Mouse (Mus musculus) embryo, embryonic 11.5 days (tissue): ENCODE data around the gene Pabpn1l.

Experiments
- DNase-seq: peaks from one replicate; pipeline ENCODE4 v3.0.0-alpha.2; 2012; ENCODE audit warnings: low read depth, low spot score

Gene Pabpn1l

DNA sequence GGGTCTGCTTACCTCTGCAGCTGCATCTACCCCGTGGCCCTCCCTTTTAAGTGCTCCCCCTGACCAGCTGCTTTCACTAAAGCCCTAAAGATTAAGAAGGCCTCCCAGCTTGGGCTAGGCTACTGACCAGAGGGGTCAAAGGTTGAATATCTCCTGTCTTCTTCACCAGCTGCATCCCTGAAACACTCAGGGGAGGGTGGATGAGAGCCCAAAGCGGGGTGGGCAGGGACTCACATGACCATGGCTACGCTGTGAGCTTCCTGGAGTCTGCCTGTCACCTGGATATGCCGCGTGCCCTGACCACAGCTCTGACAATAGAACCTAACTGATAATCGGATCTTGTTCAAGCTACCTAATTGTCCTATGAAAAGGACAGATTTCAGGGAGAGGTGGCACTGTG lies at the start of gene Pabpn1l:
Gene Pabpn1l (minus strand): TSS at position 13 of the 400 bp plus-strand sequence.
- no peak for DNase-seq

DNA sequence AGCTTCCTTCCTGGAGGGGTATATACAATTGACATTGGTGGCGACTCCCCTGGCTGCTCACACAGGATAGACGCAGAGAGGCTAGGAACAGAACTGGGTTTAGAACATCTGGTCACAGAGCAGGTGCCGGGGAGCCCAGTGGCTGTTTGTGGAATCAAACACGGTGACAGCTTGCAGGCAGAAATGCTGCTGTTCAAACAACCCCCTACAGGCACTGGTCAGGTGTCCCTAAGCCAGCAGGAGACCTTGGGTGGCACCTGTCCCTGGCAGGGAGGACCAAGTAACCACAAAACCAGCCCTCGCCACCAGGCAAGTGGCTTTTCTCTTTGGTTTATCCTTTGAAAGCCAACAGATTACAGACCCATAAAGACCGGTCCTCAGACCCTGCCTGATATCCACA lies 49.4 kb upstream of the Pabpn1l start:
- DNase-seq: no peak

DNA sequence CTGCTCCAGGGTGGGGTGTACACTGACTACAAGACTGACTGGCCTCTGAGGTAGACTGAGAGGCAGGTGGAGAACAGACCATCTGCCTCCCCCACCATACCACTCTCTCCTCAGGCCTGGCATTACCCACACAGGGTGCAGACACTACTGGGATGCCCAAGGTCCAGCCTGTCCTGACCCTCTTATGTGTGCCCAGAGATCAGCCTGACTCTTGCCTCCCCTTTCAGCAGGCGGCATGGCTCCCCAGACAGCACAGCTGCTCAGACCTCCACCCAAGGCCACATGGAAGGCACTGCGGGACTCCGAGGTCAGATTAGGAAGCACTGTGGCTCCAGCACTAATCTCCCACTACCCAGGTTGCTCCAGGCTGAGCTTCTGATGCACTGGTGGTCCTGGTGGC lies 48.2 kb upstream of the Pabpn1l start:
- no peak for DNase-seq

DNA sequence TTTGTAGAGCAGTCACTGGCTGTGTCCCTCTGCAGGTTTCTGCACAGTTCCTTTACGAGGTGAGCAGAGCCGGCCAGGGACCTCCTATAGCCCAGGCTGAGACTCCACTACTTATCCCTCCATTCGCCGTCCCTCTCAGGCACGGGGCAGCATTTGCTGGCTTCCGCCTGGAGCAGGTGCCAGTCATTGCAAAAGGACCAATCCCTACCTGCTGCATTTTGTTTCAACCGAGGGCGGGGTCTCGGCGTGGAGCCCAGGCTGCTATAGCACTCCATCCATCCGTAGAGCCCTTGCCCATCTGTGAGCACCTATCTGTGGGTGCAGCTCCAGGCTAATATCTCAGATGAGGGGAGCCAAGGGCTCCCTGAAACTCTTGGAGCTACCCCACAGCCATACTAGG lies 47.5 kb upstream of the Pabpn1l start:
- no peak for DNase-seq

DNA sequence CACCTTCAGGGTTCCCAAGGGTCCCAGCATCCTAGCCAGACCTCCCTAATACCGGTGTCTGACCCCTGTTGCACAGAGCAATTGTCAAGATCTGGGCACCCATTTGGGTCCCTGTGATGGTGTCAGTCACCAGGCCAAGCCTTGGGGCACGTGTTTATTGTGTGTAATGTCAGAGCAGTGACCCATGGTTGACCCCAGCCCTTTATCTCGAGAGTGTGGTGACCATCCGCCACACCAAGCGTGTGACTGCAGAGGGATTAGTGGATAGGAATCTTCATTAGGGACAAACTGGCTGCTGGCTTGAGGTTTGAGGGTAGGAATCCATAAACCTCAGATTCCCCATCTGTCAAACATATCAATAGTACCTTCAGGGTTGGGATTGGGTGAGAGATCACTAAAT lies 46.8 kb upstream of the Pabpn1l start:
- no peak for DNase-seq

DNA sequence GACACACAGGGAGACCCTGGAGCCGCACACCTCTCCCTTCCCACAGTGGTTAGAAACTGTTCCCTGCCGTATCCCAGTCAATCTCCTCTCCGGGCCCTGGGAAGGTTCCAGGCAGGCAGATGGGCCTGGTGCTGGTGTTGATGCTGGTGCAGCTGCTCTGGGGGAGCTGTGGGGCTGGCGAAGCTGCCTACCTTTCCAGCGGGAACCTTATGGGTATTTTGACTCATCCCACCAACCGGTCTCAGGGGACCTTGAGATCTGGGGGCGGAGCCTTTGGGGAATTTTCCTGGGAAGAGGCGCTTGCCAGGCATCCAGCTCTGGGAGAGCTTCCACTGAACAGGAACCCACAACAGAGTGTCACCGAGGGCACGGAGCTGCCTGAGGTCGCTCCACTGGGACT lies 45.3 kb upstream of the Pabpn1l start:
- no peak for DNase-seq

DNA sequence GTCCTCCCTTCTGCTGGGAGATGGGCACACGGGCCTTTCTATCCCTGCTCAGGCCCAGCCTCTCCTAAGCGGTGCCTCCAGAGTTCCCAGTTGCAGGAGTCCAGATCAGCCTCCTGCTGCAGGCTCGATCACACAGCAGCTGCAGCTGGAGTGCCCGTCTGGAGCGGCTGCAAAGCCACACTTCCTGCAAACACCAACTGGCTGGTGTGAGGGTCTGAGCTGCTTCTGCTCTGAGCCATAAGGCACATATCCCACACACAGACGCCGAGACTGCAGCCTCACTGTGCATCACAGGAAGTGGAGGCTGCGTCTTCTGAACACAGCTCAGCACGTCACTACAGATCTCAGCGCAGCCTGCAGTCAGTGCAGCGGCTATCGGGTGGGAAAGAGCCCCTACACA lies 44.3 kb upstream of the Pabpn1l start:
- no peak for DNase-seq

DNA sequence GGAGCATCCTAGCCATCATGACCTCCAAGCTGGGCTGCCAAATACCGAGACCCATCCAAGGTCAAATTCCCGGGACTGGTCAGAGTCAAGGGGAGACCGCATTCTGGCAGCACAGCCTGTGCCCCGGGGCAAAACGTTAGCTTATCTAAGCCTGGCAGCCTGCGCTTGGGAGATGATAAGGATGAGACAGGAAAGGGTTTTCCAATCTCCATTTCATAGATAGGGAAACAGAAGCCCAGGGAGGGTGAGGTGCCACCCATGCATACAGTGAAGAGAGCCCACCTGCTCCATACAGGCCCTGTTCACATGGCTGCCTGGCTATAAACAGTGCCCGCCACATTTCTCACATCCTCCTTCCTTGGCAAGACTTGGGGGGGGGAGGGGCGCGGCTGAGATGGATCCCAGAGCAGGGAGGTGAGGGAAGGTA lies 43.8 kb upstream of the Pabpn1l start:
- DNase-seq: no peak

DNA sequence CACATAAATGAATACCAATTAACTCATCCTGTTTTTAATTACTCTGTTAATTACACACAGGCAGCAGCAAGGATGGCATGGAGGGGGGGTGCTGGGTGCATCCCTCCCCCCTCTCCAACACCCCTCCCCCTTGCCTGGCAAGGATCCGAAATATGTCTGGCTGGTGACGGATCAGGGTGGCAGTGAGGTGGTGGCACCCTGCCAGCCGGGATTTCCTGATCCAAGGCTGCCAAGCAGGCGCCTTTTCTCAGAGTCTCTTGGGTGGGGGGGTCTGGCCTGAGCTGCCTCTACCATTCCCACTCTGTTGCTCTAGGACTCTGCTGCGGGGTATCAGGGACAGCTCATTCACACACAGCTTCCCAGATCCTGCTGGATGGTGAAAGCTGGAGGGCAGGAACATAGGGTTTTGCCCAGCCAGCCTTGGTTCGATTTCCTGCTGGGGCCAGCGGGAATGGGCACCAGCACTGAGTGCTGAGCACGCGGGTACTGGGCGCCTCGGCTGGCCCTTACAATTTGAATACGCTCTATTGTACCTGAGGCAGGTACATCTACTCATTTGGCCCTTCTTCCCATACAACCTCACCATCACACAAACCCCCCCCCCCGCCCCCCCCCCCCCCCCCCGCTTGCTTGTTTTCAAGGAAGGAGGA lies 43.3 kb upstream of the Pabpn1l start:
- DNase-seq: no peak

DNA sequence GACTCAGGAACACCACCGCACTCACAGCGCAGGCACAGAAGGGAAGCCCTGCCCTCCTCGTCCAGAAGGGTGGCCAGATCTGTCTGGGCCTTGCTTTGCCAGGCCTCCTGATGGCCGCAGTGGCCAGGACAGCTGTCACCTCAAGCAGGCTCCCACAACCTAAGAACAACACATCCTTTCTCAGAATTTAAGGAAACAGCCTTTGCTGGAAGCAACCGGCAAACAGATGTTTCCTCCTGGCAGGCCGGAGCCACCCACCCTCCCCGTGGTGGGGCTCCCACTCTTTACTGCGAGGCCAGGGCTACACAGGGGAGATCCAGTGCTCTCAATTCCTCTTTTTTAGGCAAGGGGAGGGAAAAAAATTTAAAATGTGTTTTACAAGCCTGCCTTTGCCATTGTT lies 42.7 kb upstream of the Pabpn1l start:
- DNase-seq: no peak

DNA sequence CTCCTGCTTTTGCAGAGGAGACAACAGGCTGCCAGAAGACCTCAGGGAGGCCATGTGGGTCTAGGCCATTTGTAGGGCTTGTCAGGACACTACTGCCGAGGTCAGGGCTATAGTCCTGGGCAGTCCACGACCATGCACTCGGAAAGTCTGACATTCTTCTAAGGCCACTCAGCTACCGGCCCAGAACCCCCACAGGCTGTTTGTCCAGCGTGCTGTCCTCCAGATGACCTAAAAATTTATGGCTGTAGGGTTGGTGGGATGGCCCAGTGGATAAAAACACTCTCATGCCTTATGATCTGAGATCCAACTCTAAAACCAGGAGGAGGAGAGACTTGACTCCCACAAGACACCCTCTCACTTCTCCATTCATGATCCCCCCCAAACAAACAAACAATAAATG lies 41.1 kb upstream of the Pabpn1l start:
- DNase-seq: no peak

DNA sequence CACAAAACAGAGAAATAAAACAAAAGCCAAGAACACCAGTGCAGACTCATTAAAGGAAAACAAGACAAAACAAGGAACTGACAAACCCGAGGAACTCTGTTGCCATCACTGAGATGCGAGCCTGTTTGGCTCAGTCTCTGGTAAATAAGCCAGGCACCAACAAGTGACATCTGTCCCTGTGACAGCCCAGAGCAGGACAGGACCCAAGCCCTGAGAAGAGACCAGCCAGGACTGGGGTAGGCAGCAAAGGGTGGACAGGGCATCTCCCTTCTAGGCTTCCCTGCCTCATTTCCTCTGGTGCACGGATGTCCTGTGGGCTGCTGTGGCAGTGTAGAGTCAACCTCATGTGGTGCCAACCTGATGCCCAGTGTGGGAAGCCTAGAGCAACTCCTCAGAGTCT lies 40.6 kb upstream of the Pabpn1l start:
- no peak for DNase-seq

DNA sequence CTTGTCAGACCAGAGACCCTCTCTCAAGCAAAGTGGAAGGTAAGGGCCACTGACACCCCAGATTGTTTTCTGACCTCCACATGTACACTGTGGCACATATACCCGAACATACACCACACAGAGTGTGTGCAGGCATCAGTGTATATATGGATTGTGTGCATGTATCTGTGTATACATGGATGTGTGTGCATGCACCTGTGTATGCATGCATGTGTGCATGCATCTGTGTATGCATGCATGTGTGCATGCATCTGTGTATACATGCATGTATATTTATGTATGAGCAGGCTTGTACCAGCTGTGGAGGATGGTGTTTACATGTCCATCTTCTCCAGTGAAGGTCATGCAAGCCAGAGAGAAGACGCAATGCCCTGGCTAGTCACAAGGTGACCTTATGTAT lies 39.4 kb upstream of the Pabpn1l start:
- DNase-seq: no peak

DNA sequence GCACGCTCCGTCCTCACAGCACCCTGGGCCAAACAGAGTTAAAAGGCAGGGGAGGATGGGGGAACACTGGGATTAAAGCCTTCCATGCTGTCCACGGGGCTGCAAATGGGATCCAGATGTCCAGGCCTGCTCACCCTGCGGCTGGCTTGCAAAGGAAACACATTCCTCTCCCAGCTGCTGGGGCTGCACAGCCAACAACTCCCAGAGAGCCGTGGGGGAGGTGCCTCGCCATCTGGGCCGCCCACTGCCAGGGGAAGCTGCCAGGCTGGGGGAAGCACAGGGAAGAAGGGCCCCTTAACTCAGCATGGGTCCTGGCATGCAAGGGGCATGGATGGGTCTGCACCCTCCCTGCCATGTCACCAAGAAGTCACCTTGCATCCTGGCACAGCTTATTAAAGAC lies 38.6 kb upstream of the Pabpn1l start:
- DNase-seq: peak; percentile 73

DNA sequence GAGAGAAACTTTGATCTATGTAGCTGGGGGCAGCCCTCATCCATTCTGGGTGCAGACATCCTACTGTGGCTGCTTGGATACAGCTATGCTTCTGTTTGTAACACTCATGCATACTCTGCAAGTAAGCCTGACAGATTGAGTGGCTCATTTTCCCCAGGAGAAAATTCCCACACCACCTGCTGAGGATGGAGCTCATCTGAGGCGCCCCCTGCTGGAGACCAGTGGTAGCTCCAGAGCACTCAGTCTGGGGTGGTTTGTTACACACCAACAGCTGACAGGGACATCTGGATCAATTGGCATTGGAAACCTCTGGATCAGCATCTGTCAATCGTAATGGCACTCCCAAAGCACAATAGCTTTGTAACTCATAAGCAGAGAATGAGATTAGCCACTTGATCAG lies 37.5 kb upstream of the Pabpn1l start:
- DNase-seq: no peak

DNA sequence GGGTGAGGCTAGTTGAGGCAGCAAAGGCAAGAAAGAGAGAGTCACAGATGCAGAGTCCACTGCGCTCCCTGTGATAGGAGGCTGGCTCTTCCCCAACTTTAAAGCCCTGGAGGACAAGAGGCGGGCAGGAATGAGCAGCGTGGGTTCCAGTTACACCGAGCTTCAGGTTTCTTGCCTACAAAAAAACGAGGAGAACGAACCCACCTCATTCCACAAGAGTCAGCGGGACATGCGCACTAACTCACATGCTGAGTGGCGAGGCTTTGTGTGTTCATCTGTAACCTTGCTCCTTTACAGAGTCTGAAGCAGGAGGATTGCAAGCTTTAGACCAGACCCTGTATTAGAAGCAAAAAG lies 36.2 kb upstream of the Pabpn1l start:
- no peak for DNase-seq

DNA sequence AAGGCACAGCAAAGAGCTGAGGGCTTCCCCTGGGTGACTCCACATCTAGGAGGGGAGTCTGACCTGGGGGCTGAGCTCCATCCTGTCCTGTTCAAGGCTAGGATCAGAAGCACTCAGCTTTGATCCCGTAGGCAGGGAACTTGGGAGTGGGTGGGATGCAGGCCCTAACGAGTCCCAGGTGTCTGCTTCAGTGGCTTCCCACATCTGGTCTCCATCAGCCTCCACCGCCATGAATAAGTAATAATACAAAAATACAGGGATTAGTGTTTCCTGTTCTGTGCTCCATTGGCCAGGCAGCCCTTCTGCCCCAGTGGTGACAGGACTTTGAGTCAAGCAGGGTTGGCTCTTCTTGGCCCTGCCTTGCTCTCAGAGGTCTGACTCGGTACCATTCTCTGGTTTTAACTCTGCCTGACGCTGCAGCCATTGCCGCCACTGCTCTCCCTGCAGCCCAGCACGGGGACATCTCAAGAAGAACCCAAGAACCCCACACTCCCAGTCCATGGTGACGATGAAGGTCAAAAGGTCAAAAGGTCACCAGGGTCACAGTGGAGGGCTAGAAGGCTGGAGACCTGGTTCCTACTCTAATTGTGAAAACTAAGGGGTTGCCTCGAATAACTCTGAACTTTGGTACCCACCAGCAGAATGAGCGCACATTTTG lies 35.7 kb upstream of the Pabpn1l start:
- no peak for DNase-seq

DNA sequence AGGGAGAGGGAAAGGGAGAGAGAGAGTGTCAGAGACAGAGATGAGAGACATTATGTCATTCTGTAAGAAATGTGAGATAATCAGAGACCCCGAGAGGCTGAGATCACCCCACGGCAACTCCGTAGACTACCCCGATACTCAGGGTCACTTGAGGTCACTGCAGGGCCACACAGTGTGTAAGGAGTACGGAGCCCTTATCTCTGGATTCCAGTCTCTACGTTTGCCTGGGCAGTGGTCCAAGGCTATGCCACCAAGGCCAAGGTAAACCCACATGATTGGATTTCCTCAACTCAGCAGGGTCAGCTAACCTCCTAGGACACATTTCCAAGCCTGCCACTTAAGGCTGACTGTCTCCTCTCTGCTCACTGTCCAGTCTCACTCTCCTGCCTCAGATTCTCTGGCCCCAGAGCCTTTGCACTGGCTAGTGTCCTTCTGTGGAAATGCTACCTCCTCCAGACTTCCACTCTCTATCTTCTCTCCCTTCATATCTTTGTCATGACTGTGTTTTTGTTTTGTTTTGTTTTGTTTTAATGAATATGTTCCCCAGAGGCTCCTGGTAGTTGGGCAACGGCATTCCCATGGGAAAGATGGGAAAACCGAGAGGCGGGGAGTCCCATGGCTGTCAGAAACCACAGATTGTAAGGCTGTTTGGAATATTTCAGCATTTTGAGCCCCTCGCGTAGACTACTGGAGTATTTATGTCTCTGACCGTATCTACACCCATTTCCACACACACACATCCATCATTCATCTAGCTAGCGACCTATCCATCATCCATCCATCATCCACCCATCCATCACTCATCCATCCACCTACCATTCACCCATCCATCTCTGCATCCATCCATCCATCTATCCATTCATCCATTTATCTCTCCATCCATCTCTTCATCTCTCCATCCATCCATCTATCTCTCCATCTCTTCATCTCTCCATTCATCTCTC lies 33.8 kb upstream of the Pabpn1l start:
- DNase-seq: no peak

DNA sequence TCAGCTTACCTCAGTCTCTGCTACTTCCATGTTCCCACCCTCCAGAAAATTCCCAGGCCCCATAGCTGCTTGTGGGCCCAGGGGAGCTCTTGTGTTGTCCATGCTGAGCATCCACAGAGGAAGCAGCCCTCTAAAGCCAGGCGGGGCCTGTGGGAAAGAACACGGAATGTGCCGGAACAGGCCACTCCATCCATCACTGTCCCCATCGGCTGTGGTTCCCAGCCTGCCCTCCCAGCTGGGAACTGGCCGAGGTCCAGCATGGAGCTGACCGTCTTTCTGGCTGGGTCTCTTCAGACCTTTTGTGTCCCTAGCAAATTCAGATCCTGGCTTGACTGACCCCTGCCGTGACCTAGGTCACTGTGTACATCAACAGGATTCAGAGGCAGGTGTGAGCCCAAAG lies 32.2 kb upstream of the Pabpn1l start:
- no peak for DNase-seq

DNA sequence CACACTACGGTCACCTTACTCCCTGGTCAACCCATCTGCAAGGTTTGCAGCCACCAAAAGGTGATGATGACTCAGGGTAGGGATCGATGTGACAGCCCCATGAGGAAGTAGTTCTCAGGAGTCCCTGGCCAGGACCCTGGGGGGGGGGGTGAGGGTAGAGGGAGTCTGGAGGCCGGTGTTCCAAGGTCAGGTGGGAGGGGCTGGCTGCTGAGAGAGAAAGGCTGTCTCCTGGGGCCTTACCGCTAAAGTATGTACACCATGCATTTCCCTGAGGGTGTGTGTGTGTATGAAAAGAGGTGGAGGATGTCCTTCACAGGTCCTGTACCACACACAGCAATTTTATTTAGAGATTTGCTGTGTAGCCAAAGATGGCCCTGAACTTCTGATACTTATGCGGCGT lies 30.1 kb upstream of the Pabpn1l start:
- DNase-seq: no peak

DNA sequence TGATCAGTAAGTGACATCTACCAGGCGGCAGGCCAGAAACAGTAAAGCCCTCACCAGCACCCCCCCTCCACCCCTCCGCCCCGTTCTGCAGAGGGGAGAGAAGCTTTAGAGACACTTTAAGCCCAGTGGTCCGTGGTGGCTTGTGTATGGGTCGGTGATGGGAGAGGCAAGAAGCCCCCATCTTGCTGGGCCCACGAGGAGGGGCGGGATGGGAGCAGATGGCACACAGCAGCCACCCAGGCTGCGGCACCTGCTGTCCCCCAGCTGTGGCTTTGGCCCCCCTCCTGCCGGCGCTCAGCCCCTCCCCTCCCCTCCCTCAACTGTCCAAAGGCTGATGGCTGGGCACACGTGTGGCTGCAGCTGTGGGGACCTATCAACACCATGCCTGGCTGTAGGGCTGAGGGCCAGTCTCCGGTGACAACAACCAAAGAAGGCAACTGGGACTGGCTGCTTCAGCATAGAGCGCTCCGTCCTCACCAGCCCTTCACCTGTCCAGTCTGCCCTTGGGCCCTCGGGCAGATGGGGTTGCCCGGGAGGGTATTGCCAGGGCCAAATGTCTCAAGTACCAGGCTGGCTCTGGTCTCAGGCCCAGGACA lies 28.9 kb upstream of the Pabpn1l start:
- no peak for DNase-seq

DNA sequence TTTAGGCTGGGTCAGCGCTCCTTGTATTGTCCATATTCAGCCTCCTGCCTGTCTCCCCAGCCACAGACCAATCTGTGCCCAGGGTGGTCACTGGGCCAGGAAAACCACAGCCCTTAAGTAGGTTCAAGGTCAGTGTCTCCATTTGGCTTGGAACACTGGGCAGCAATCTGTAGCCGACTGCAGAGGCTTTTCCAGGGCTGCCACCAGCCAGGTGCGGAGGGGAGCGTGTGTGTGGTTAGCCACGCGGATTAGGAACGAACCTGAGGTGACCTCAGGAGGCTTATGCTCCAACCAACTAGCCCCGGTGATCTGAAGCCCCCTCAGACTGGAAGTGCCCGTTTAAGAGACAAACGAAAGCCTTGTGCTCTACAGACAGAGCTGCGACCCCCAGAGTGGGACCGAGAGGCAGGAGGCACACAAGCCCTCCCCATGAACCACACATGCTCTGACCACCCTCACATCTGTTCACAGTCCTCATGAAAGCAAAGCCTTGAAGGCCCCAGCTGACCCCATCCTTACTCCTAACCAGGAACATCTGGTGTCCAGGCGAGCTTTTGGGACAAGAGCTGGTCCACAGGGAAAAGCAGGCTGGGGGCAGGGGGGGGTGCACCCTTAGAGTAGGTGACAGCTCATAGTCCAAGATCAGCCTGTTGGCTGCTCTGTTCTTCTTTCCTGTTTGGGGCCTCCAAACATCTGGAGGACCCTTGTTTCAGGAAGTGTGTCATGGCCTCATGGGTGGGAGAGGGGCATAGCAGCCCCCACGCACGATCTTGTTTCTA lies 25.8 kb upstream of the Pabpn1l start:
- DNase-seq: no peak
